Mouse (Mus musculus): ENCODE data around the gene Nfe2l2. TPM values are rescaled to one million over a fixed set of nuclear protein-coding genes. Genes with fewer than 3 reads are reported as not detected.
"Not testable (repeated sequence)": the region's sequence is repeated elsewhere in the genome, so short reads cannot be mapped to it uniquely, and the experiment has no call there.

The Nfe2l2 gene
- polyA plus RNA-seq, 1 experiment from 2014 or later = 18.6 TPM

- Histone ChIP-seq H3K36me3 (replicated peaks) (no peaks in the 10 kb centered on the region), H3K4me3 (replicated peaks) (no peak overlapping the region), H3K27me3 (no peaks in the 10 kb centered on the region), H3K27ac (no peak overlapping the region), H3K4me1 (peaks cover 10% of the 10 kb centered on the region), H3K9me3 (no peaks in the 10 kb centered on the region), H3K9ac (no peak overlapping the region), H3K4me2 (no peak overlapping the region)
- ATAC-seq (ENCODE audit: low FRiP score) = no peak
- 84% methylated on average over 1 of the region's 1 CpGs for WGBS
These were observed 49.8 kb downstream of the Nfe2l2 start for GRCm38 (mm10) chr2:75654679-75655078.

GRCm38 (mm10) chr2:75653150-75653549, 51.3 kb downstream of the Nfe2l2 start:
- H3K4me2 ChIP-seq = no peak overlapping the region
- no peaks in the 10 kb centered on the region for H3K36me3 ChIP-seq (replicated peaks)
- H3K9ac ChIP-seq = no peak overlapping the region
- no peaks in the 10 kb centered on the region for H3K27me3 ChIP-seq
- no peak overlapping the region for H3K27ac ChIP-seq
- H3K4me1 ChIP-seq = peaks cover 10% of the 10 kb centered on the region
- H3K9me3 ChIP-seq = no peaks in the 10 kb centered on the region
- no peak for ATAC-seq (ENCODE audit: low FRiP score)
- no peak overlapping the region for H3K4me3 ChIP-seq (replicated peaks)

GRCm38 (mm10) chr2:75650437-75650836, 54.0 kb downstream of the Nfe2l2 start:
- Histone ChIP-seq H3K9me3 (no peaks in the 10 kb centered on the region), H3K4me1 (no peaks in the 10 kb centered on the region), H3K36me3 (replicated peaks) (no peaks in the 10 kb centered on the region), H3K27ac (no peak overlapping the region), H3K4me2 (no peak overlapping the region), H3K4me3 (replicated peaks) (no peak overlapping the region), H3K27me3 (no peaks in the 10 kb centered on the region), H3K9ac (no peak overlapping the region)
- WGBS = 88% methylated on average over 1 of the region's 1 CpGs
- ATAC-seq (ENCODE audit: low FRiP score) = no peak

- Histone ChIP-seq H3K9ac (no peak overlapping the region), H3K9me3 (no peaks in the 10 kb centered on the region), H3K27ac (no peak overlapping the region), H3K36me3 (replicated peaks) (no peaks in the 10 kb centered on the region), H3K4me2 (no peak overlapping the region), H3K27me3 (no peaks in the 10 kb centered on the region), H3K4me3 (replicated peaks) (no peak overlapping the region), H3K4me1 (no peaks in the 10 kb centered on the region)
- WGBS = 92% methylated on average over 12 of the region's 12 CpGs
- no peak for ATAC-seq (ENCODE audit: low FRiP score)
These were observed 59.2 kb downstream of the Nfe2l2 start for GRCm38 (mm10) chr2:75645251-75645650.

GRCm38 (mm10) chr2:75643950-75644349, 60.5 kb downstream of the Nfe2l2 start:
- Histone ChIP-seq H3K4me2 (no peak overlapping the region), H3K9me3 (no peaks in the 10 kb centered on the region), H3K36me3 (replicated peaks) (no peaks in the 10 kb centered on the region), H3K9ac (no peak overlapping the region), H3K27ac (no peak overlapping the region), H3K4me1 (no peaks in the 10 kb centered on the region), H3K27me3 (no peaks in the 10 kb centered on the region), H3K4me3 (replicated peaks) (no peak overlapping the region)
- ATAC-seq (ENCODE audit: low FRiP score) = no peak
- WGBS = 91% methylated on average over 6 of the region's 6 CpGs

- no peak for ATAC-seq (ENCODE audit: low FRiP score)
- no peaks in the 10 kb centered on the region for H3K36me3 ChIP-seq (replicated peaks)
These were observed 61.5 kb downstream of the Nfe2l2 start for GRCm38 (mm10) chr2:75642795-75643550.

GRCm38 (mm10) chr2:75642312-75642711, 62.1 kb downstream of the Nfe2l2 start:
- H3K4me3 ChIP-seq (replicated peaks); H3K27me3 ChIP-seq; H3K4me2 ChIP-seq; H3K9ac ChIP-seq; H3K27ac ChIP-seq; H3K36me3 ChIP-seq (replicated peaks); ATAC-seq (ENCODE audit: low FRiP score); H3K9me3 ChIP-seq; H3K4me1 ChIP-seq: not testable (repeated sequence)
- 89% methylated on average over 4 of the region's 4 CpGs for WGBS

More at GRCm38 (mm10) chr2:75642795-75643550, 61.5 kb downstream of the Nfe2l2 start:
- Histone ChIP-seq H3K9ac (no peak overlapping the region), H3K9me3 (no peaks in the 10 kb centered on the region), H3K4me1 (no peaks in the 10 kb centered on the region), H3K4me3 (replicated peaks) (no peak overlapping the region), H3K4me2 (no peak overlapping the region), H3K27ac (no peak overlapping the region), H3K27me3 (no peaks in the 10 kb centered on the region)
- WGBS = 89% methylated on average over 8 of the region's 8 CpGs

GRCm38 (mm10) chr2:75639535-75639934, 64.9 kb downstream of the Nfe2l2 start:
- H3K9me3 ChIP-seq; H3K27me3 ChIP-seq; ATAC-seq (ENCODE audit: low FRiP score); H3K4me1 ChIP-seq; H3K9ac ChIP-seq; H3K27ac ChIP-seq; H3K36me3 ChIP-seq (replicated peaks); H3K4me3 ChIP-seq (replicated peaks); H3K4me2 ChIP-seq: not testable (repeated sequence)
- 69% methylated on average over 11 of the region's 12 CpGs for WGBS

- H3K9me3 ChIP-seq; ATAC-seq (ENCODE audit: low FRiP score); H3K4me2 ChIP-seq; H3K27me3 ChIP-seq; H3K9ac ChIP-seq; H3K4me1 ChIP-seq; H3K36me3 ChIP-seq (replicated peaks); H3K27ac ChIP-seq; H3K4me3 ChIP-seq (replicated peaks): not testable (repeated sequence)
- WGBS = 92% methylated on average over 6 of the region's 6 CpGs
These were observed 66.6 kb downstream of the Nfe2l2 start for GRCm38 (mm10) chr2:75637822-75638221.

- no peak for ATAC-seq (ENCODE audit: low FRiP score)
- Histone ChIP-seq H3K27me3 (no peaks in the 10 kb centered on the region), H3K9me3 (no peaks in the 10 kb centered on the region), H3K4me1 (no peaks in the 10 kb centered on the region), H3K9ac (no peak overlapping the region), H3K27ac (no peak overlapping the region), H3K36me3 (replicated peaks) (no peaks in the 10 kb centered on the region), H3K4me2 (no peak overlapping the region), H3K4me3 (replicated peaks) (no peak overlapping the region)
These were observed 67.1 kb downstream of the Nfe2l2 start for GRCm38 (mm10) chr2:75637361-75637760.

GRCm38 (mm10) chr2:75637055-75637304, 67.5 kb downstream of the Nfe2l2 start:
- H3K4me3 ChIP-seq (replicated peaks); ATAC-seq (ENCODE audit: low FRiP score); H3K27me3 ChIP-seq; H3K36me3 ChIP-seq (replicated peaks); H3K4me1 ChIP-seq; H3K27ac ChIP-seq; H3K9me3 ChIP-seq; H3K4me2 ChIP-seq; H3K9ac ChIP-seq: not testable (repeated sequence)
- WGBS = 91% methylated on average over 2 of the region's 2 CpGs

GRCm38 (mm10) chr2:75636261-75637054, 68.0 kb downstream of the Nfe2l2 start:
- Histone ChIP-seq H3K4me2 (no peak overlapping the region), H3K9me3 (no peaks in the 10 kb centered on the region), H3K36me3 (replicated peaks) (no peaks in the 10 kb centered on the region), H3K4me3 (replicated peaks) (no peak overlapping the region), H3K4me1 (no peaks in the 10 kb centered on the region), H3K27ac (no peak overlapping the region), H3K9ac (no peak overlapping the region), H3K27me3 (no peaks in the 10 kb centered on the region)
- no peak for ATAC-seq (ENCODE audit: low FRiP score)
- WGBS = 74% methylated on average over 6 of the region's 6 CpGs

GRCm38 (mm10) chr2:75634431-75634830, 70.0 kb downstream of the Nfe2l2 start:
- WGBS = 94% methylated on average over 14 of the region's 14 CpGs
- H3K4me1 ChIP-seq; ATAC-seq (ENCODE audit: low FRiP score); H3K9me3 ChIP-seq; H3K4me2 ChIP-seq; H3K27ac ChIP-seq; H3K36me3 ChIP-seq (replicated peaks); H3K27me3 ChIP-seq; H3K4me3 ChIP-seq (replicated peaks); H3K9ac ChIP-seq: not testable (repeated sequence)

All from forebrain, embryonic 12.5 days (tissue).